Mouse (Mus musculus) urinary bladder, postnatal 14 days (tissue): ENCODE results near the gene Rragc.
"Not testable (repeated sequence)": the region's sequence is repeated elsewhere in the genome, so short reads cannot be mapped to it uniquely, and the experiment has no call there.

ENCODE experiments used
- DNase-seq: peaks from one replicate; pipeline ENCODE4 v3.0.0; 2021; ENCODE audit warnings: low spot score

Rragc gene

DNA sequence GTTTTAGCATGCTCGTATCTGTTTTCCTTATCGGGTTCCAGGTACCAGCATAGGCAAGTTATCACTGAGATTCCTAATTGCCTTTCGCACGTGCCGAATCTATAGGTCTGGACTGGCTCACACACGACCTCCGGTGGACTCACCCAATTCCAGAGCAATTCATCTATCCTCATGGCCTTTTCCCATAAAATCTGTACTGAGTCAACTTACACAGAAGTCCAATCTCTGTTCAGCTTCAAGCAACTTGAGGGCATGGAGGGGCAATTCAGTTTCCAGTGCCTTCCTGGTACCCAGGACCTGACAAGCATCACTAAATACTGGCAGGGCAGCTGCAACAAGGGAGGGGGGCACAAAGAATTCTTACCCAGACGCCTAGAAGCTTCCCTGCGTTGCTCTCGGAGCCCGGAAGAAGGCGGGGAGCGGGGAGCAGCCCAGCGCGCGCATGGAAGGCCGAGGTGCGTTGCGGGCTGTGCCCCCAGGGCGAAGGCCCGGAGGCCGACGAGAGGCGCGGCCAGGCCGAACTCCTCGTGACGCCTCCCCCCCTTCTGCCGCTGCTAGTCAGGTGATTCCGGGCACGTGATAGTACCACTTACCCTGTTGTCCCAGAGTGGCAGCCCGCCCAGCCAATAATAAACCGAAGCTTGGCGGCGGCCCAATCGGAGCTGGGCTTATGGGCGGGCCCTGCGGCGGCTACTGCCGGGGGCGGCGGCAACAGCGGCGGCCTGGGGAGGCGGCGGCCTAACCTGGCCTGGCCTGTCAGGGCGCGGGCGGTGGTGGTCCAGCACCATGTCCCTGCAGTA lies at the start of gene Rragc:
TSS of gene Rragc (plus strand) at position 699 of the 800 bp plus-strand sequence.
- DNase-seq, result peak; percentile 100

DNA sequence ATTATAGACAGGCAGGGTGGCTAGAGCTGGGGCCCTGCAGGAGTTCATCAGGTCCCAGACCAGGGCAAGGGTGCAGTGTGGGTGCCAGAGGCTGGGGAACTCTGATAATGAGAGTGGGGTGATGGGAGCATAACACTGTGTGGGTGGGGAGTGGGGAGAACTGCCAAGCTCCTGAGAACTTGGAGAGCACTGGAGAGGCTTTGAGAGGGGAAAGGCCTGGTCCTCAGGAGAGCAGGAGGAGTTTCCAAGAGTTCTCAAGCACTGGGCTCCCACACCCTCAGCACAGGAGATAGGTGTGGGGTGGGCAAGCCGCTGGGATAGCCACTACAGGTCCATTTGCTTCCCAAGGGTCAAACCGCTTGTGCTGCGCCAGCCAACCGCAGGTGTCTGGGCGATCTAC lies 23.5 kb upstream of the Rragc start:
- no peak for DNase-seq

DNA sequence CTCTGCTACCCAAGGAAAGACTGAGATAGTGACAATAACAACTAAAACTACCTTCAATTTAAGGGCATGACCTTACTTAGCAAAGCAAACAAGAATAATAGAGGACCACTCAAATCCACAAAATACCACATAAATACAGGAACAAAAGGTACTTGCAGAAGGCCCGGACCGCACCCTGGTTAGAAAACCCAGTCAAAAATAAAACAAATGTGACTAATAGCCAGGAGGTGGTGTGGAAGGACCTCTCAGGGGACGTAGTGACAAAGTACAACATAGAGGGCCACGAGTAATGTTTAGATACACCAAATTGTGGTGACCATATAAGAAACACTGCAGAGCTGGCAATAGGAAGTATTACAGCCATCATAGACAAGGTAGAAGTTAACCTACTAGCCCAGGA lies 23.0 kb upstream of the Rragc start:
- no peak for DNase-seq

DNA sequence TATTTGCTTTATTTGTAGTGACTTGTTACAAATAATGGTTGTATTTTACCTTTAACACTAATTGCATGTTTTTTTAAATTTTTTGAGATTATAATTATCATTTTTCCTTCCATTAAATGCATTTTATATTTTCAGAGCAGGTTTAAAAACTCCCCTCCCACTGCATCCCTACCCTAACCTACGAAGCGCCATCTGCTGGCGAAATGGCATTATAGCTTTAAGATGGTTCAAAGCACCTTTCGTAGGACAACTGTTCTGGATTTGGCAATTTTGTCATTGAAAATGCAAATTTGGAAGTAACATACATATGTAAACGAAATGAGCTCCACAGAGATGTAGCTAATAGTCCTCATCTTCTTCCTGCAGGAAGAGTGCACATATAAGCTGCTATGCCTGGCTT lies 18.6 kb upstream of the Rragc start:
- peak; percentile 53 for DNase-seq

DNA sequence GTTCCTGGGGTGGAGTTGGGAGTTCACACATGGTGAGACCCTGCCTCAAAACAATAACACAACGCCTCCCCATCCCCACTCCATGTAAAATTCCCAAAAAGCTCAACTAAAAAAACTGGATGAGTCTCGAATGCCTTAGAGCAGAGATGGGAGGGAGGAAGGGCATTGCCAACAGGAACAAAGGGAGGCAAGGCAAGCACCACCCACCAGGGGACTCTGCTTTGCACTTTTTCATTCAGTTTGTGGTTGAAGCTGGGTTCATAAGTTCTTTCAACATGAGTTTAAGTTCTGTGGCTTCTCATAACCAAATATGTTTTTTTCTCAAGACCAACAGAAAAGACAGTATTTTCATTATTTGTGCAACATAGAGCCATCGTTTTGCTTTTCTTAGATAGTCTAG lies 13.8 kb upstream of the Rragc start:
- DNase-seq, result no peak

DNA sequence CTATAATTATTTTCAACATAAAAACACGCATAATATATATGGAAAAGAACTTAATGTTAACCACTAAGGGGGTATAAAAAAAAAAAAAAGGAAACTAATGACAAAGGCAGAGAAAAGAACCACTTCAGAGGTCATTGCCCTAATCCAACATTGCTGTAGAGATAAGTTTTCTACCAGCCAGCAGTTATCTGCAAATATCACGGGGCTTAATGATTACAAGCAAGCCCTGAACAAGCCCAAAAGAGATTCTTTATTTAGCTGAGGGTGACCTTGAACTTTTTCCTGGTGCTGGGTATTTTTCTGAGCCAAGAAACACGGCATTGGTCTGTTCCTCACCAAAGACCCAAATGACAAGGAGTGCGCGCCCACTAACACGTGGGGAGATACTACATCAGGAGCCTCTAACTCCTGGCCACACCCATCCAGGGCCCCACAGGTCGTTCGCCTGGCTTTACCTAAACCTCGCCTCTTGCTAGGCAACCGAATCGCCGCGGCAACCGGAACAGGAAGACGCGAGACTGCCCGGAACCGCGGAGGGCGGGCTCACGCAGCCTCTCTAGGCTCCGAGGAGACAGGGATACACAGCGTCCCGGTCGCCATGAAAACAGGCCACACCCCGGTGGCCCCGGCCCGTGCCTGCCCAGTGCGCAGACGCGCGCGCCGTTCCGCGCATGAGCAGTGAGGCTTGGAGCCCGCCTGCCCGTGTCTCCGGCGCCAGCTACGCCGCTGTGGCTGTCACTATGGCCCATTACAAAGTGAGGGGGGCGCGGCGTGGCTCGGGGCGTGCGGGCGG lies 12.7 kb upstream of the Rragc start, which contains the start of gene Mycbp:
TSS of gene Mycbp (plus strand) at position 500 of the 793 bp plus-strand sequence.
- DNase-seq, result peak; percentile 99

DNA sequence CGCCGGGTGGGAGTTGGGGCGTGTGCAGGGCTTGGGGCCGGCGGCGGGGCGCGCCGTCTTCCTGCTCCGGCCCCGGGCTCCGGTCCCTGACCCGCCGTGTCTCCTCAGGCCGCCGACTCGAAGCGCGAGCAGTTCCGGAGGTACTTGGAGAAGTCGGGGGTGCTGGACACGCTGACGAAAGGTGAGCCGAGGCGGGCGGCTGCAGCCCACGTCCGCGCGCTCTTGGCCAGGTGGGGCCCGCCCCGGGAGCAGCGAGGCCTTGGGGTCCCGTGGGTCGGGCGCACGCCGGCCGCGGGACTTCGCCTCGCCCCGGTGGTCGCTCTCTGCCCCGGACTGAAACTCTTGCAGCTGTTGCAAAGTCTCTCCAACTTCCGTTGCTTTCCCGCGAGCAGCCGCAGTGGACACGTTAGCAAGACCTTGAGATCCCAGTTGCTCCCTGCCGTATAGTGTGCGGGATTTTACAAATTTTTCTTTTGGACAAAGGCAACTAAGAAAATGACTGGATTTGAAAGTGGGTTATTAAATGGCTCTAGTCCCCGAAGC lies 12.0 kb upstream of the Rragc start:
- DNase-seq, result no peak

DNA sequence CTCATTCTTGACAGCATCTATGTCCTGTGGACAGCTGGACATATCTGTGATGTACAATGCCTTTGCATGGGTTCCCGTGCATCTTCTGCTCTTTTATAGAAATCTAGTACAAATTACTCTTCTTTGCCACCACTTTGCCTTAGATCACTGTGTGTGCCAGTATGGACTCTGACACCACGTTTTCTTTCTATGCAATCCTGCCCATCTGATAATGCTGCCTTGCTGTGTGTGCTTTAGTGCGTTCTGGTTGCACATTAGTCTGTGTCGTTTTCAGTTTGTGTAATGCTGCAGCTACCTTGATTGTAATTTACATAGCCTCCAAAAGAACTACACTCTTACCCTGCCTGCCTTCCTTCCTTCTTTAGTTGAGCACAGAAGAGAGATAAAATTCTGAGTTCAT lies 5.7 kb upstream of the Rragc start:
- no peak for DNase-seq

DNA sequence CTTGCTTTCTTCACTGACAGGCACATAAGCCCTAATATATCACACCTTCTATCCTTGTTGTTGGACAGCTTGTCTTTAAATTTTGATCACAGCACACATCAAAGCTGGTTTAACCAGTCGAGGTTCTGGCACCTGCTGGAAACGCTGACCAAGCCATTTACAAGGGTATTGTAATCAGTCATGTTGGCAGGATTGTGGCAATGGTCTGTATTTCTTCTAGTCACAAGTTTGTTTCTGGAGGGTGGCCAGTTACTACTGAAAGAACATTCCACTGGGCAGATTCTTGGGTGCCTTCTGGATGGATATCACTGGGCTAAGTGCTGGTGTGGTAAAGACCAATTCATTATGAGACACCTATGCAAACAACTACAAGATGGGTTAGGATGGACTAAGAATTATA lies 4.8 kb upstream of the Rragc start:
- DNase-seq, result no peak

DNA sequence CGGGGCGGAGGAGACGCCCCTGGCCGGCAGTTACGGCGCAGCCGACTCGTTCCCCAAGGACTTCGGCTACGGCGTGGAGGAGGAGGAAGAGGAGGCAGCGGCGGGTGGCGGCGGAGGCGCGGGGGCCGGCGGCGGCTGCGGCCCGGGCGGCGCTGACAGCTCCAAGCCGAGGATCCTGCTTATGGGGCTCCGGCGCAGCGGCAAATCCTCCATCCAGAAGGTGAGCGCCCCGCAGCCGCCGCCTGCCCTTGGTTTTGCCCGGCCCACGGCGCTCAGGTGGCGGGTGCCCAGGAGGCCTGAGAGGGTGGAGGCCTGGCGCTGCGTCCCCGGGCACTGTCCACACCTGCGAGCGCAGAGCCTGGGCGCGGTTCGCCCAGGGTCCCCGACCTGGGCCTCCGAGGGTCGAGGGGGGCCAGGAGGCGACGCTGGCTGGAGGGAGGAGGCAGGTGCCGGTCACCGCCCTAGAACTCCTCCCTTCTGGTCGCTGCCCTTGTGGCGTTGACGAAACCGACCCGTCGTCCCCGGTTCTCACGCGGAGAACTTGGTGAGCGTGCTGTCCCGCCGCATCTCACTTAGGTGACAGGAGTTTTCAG lies 398 bp downstream of the Rragc start, which contains the start of gene 4930535I16Rik:
TSS of gene 4930535I16Rik (minus strand) at position 475 of the 593 bp plus-strand sequence.
- DNase-seq, result peak; percentile 26

DNA sequence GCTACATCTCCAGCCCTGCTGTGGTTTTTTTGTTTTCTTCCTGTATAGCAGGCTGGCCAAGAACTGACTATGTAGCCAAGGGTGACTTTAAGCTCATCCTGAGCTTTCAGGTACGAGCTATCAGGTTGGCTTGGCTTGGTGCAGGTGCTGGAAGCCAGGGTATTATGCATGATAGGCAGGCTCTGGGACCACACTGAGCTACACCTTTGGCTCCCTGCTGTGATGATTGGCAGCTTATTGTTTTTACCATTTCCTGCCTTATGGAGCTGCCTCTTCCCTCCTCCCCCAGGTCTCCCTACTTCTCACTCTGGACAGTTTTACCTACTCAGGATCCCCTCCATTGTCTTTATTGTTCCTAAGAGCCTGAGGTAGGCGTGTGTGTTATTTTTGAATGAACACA lies 1.6 kb downstream of the Rragc start:
- DNase-seq, result no peak

DNA sequence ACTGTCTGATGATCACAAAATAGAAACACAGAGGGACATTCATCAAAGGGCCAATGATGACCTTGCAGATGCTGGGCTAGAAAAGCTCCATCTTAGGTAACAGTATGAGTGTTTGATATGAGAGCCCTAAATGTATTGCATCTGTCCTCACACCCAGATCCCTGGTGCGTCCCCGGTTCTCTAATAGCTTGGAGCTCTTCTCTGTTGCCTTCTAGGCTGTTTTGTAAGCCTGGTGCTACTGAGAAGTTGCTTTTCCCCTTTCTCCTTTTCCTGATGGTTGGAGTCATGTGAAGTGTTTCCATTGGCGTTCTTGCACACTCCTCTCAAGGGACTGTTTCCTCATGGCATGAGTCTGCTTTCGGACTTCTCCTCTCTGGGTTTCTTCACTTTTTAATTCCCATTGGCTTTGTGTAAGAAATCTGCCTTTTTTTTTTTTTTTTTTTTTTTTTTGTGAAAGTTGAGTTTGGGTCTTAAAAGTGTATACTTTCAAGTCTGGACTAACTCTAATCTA lies 3.9 kb downstream of the Rragc start:
- DNase-seq, result no peak

DNA sequence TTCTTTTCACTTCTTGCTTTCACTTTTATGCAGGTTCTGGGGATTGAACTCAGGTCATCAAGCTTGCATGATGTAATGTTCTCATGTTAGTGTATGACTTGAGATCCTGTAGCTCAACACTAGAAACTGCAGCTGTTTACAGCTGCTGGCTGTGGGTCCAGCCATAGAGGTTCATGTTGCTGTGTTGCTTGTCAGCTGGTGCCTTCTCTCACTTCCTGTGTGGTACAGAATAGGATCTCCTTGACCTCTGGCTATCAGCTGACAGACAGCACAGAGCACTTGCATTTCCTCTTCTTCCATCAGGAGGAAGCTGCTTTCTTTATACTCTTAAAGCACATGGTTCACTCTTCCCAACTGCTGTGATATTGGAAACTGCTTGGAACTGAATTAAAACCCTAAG lies 10.7 kb downstream of the Rragc start:
- no peak for DNase-seq

DNA sequence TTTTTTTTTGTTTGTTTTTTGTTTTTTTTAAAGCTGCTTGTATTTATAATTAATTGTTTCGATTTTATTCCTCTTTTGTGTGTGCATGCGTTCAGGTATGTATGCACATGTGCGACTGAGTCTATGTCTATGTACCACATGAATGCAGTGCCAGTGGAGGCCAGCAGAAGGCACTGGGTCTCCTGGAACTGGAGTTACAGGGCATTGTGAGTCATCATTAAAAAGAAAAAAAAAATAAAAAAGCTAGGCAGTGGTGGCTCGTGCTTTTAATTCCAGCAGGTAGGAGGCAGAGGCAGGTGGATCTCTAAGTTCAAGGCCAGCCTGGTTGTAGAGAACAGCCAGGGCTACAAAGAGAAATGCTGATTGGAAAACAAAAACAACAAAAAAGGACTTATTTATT lies 12.7 kb downstream of the Rragc start:
- DNase-seq, result no peak

DNA sequence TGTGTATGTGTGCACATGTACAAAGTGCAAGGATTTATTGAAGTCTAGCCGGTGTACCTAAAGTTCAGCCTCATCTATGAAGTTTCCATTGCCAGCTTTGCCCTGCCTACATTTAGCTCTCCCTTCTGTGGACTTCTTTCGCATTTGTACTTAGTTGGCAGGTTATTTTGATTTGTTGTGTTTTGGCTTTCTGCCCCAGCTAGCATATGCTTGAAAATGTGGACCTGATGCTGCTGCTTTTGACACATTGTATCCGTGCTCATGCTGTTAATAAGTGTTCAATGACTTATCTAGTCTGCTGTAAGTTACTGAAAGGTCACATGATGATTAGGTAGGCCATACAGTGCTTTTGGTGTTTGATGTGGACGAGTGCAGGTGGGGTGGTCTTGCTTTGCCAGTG lies 17.1 kb downstream of the Rragc start:
- DNase-seq, result no peak

DNA sequence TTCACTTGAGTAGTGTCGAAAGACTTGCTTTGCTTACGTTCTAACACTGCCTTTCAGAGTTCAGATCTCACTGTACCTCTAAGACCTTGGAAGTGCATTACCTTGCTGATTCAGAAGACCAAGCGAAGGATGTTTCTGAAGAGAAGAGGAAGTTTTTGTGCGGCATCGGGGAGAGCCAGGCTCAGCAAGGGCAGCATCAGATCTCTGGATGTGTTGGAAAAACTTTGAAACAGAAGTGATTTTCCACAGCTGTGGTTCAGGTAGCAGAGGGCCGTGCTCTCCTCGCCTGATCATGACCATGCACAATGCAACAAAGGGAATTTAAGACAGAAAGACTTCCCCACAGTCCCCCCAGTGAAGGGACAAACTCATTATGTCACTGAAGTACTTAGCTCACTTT lies 18.8 kb downstream of the Rragc start:
- DNase-seq, result no peak

DNA sequence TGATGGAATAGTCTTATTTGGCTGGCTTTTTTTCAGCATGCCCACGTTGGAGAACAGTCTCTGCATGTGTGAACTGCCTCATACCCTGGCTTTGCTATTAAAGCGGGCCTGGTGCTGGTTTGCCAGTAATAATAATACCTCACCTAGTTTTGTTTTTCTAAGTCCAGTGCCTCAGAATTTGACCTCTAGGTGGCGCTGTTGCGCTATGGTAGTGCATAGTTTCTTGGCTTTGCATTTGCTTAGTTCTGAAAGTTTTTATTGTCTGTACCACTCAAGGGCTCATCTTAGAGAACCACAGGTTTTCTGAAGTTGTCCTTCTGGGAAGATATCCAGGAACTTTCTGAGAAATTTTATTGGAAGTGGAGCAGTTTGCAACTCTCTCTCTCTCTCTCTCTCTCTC lies 22.6 kb downstream of the Rragc start:
- peak; percentile 74 for DNase-seq

DNA sequence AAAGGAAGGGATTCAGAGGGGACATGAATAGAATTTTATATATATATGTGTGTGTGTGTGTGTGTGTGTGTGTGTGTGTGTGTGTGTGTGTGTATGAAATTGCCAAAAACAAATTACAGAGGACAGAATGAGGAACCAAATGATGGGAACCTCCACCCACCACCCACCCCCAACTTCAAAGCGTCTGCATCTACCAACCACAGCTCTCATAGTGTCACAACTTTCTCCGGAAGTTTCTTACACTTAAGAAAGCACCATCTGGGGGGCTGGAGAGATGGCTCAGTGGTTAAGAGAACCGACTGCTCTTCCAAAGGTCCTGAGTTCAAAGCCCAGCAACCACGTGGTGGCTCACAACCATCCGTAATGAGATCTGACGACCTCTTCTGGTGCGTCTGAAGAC lies 23.6 kb downstream of the Rragc start:
- DNase-seq, result not testable (repeated sequence)

DNA sequence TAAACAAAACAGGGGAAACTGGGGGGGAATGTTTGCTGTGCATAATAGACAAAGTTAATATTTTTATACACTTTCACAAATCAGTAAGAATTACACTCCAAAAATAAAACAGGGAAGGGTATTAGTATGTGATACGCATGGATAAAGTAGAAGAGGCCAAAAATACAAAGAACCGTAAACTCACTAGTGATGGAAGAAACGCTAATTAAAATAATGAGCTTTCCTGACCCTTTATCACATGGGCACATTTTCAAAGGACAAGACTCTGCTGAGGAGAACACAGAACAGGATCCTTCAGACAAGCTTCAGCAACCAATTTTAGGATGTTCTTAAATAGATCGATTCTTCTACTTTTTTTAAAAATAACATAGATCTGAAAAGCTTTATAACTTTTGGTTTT lies 29.5 kb downstream of the Rragc start:
- DNase-seq, result no peak

DNA sequence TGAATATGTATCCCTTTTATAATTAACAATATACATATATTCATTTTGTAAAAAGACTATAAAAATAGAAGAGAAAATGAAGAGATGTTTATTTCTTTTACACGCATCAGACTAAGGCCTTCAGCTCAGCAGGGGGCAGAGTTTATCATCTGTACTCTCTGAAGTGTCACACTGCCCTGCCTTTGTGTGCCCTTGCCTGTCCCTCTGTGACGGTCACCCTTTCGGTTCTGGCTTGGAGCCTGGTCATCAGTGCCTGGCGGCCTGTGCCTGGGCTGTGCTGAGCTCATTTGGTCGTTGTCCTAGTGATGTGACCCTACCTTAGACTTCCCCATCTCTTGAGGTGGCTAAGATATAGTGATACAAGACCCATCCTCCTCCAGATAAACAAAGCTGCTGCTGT lies 29.9 kb downstream of the Rragc start:
- DNase-seq, result no peak

DNA sequence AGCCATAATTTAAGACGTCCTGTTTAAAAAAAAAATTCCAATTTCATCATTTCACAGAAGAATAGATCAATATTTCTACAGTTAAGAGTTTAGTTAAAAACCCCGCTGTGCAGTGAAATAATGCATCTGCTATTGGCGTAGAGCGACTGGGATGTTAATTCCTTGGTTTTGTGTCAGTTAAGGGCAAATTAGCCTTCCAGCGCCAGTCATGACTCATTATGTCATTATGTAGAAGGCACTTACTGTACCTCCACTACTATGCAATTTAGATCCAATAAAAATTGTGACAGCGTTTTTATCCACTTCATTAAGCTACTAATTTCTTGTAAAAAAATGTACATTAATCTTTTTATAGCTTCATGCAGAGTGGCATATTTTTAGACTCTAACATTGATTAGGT lies 31.7 kb downstream of the Rragc start:
- DNase-seq, result no peak

DNA sequence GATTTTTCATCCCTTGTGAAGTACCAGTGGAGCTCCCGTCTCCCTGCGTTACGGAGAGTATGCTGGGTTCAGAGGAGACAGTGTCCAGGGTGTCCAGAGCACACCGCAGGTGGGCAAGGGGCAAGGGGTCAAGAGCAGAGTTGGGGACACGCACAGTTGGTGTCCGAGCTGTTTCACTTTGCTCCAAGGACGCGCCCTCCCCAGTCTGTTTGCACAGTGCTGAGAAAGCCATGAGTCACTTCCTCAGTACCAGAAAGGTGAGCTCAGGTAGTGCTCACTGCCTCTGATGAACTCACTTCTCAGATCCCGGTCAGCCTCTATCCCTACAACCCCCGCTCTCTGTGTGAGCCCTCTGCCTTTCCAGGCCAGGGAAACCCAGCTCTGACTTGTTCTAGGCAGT lies 32.4 kb downstream of the Rragc start:
- peak; percentile 70 for DNase-seq
